Mouse (Mus musculus): ENCODE data around the gene Musk. TPM values are rescaled to one million over a fixed set of nuclear protein-coding genes. Genes with fewer than 3 reads are reported as not detected.

Gene Musk
- polyA plus RNA-seq, 1 experiment: not detected

GRCm38 (mm10) chr4:58417319-58417718 is 131.6 kb downstream of the Musk start:
- Histone ChIP-seq H3K4me3 (ENCODE audit: insufficient read depth, low read depth, low read length) (no peak overlapping the region), H3K27ac (ENCODE audit: insufficient read depth, low read depth, low read length) (no peak overlapping the region), H3K4me1 (ENCODE audit: control insufficient read depth, insufficient read depth, low read length) (no peaks in the 10 kb centered on the region)
- TF ChIP-seq CTCF (IDR thresholded peaks at IDR 0.05; ENCODE audit: insufficient read depth, low read depth, low read length): no peak
- TF ChIP-seq POLR2A (IDR thresholded peaks at IDR 0.05; ENCODE audit: insufficient read depth, low read depth, low read length): no peak
- WGBS: 47% methylated on average over 4 of the region's 4 CpGs

GRCm38 (mm10) chr4:58419225-58419624 is 133.5 kb downstream of the Musk start:
- no peak overlapping the region for H3K4me3 ChIP-seq (ENCODE audit: insufficient read depth, low read depth, low read length)
- no peak overlapping the region for H3K27ac ChIP-seq (ENCODE audit: insufficient read depth, low read depth, low read length)
- TF ChIP-seq CTCF (IDR thresholded peaks at IDR 0.05; ENCODE audit: insufficient read depth, low read depth, low read length) (no peak), POLR2A (IDR thresholded peaks at IDR 0.05; ENCODE audit: insufficient read depth, low read depth, low read length) (no peak)
- H3K4me1 ChIP-seq (ENCODE audit: control insufficient read depth, insufficient read depth, low read length): no peaks in the 10 kb centered on the region
- WGBS: 43% methylated on average over 5 of the region's 5 CpGs

GRCm38 (mm10) chr4:58423276-58423930 is 137.6 kb downstream of the Musk start:
- H3K27ac ChIP-seq (ENCODE audit: insufficient read depth, low read depth, low read length): no peak overlapping the region
- TF ChIP-seq POLR2A (IDR thresholded peaks at IDR 0.05; ENCODE audit: insufficient read depth, low read depth, low read length) (no peak), CTCF (IDR thresholded peaks at IDR 0.05; ENCODE audit: insufficient read depth, low read depth, low read length) (no peak)
- no peak overlapping the region for H3K4me3 ChIP-seq (ENCODE audit: insufficient read depth, low read depth, low read length)
- WGBS: 73% methylated on average over 9 of the region's 9 CpGs
- H3K4me1 ChIP-seq (ENCODE audit: control insufficient read depth, insufficient read depth, low read length): no peaks in the 10 kb centered on the region

Other genes with a start within 250 kb of the Musk start
- not detected in 2 replicates for gene Svep1, start 79.1 kb upstream of the Musk start, polyA plus RNA-seq (2012; ENCODE audit: insufficient read depth, insufficient read length, low replicate concordance, missing spikeins)

Measured in olfactory bulb, adult 2 months (tissue).